Mouse (Mus musculus): ENCODE results near the gene Pigk.

The Pigk gene

DNA sequence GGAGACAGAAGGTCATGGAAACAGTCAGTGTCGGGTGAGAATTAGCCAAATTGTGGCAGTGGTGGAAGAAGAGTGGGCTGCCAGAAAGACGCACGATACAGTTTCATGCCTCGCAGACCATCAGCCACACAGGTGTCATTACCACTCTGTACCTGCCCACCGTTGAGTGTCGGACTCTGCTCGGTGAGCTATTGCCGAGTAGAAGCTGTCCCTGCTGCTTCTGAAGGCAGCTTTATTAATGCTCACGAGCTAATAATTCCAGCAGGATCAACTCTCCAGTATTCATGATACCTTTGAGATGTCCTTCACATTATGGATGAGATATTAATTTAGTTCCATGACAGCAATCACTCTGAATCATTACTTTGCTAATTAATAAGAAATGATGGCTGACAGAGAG lies 118.1 kb downstream of the Pigk start:
- no peak for ATAC-seq (ENCODE audit: insufficient number of reproducible peaks, low FRiP score, low TSS enrichment)

DNA sequence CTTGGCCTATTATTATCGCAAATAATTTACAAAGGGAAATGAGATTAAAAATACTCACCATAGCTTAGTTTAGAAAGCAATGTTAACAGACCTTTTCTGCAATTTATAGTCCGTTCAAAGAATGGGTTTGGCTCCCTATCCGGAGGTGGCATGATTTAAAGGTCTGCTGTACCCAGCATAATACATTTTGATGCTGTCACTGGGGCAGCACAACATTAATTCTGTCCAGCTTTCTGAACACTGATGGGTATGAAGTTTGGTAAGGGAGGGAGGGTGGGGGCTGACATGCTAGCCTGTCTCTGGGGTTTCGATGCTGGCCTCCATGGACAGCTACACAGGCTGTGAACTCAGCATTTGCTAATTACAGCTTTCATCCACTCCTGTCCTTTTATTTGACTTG lies 118.5 kb downstream of the Pigk start:
- no peak for ATAC-seq (ENCODE audit: insufficient number of reproducible peaks, low FRiP score, low TSS enrichment)

DNA sequence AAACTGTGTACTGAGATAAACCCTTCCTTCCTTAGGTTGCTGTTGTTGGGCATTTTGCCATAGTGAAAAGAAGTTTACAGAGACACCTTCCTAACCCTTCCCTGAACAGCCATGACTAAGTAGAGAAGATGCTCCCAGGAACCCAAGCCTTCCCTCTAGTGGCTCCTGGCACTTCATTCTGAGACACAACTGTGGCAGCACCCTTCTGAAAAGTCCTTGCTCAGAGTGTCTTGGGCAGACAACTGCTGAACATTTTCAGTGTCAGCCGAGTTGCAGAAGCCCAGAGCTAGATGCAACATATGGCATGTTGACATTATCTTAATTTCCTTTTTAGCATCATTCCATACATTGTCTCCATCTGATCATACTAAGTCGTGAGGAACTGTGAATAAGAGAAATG lies 123.5 kb downstream of the Pigk start:
- no peak for ATAC-seq (ENCODE audit: insufficient number of reproducible peaks, low FRiP score, low TSS enrichment)

DNA sequence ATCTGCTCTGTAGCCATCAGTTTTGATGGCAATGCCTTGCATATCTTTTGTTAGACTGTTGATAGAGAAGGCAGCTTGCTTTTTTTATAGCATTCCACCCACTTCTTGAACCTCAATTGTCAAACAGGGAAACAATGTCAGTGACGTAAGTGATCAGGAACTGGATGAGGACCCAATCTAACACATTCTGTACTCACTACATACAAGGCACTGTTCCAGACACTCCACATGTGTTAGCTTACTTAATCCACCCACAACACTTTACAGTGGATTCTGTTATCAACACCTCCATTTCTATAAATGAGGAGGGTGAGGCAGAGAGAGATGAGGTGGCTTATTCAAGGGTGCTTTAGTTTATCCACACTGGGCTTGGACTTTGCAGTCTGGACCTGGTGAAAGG lies 124.0 kb downstream of the Pigk start:
- no peak for ATAC-seq (ENCODE audit: insufficient number of reproducible peaks, low FRiP score, low TSS enrichment)

DNA sequence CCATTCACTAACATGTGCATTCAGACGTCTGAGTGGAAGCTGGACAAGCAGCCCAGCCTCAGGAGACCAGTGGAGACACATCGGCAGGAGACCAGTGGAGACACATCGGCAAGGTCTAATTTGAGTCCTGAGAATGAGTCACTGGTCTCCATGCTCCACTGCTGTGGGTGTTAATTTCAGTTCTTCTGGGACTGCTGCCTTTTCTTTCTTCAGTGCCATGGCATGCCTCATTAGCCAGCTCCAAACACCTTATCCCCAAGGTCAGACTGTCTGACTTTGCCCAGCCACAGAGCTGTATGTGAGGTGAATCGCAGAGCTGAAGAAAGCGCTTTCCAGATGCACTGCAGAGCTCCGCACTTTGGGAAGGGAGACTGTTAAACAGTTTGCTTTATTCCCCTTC lies 127.4 kb downstream of the Pigk start:
- no peak for ATAC-seq (ENCODE audit: insufficient number of reproducible peaks, low FRiP score, low TSS enrichment)

DNA sequence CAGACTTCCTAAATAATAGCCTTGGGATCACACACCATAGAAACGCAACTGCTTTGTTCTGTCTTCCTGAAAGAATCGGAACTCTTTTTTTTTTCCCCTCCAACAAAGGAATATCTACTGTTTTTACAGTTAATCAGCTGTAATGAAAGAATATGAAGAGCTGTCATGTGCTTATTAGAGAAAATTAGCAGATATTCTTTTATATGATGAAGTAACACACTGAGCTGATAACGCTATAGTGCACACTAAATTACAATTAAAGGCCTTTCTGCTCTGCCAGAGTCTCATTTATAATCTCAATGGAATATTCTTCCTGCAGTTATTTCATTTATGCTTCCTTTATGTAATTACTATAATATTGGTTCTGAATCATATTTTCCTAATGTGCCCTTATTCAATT lies 128.7 kb downstream of the Pigk start:
- no peak for ATAC-seq (ENCODE audit: insufficient number of reproducible peaks, low FRiP score, low TSS enrichment)

DNA sequence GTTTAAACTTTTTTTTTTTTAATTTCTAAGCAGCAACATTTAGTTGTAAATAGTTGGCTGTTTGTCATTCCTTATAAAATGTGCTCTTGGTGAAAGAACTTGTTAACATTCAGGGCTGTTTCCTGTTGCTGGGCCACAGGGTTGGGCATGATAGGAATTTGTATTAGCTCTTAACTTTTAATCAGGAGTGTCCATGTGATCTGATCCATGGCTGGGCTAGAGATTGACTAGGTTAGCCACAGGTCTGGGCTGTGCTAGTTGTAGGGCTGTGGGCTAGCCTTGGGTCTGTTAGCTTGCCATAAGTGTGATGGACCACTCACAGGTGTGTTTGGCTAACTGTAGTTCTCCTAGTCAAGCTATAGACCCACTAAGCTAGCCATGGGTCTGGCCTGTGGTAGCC lies 130.0 kb downstream of the Pigk start:
- no peak for ATAC-seq (ENCODE audit: insufficient number of reproducible peaks, low FRiP score, low TSS enrichment)

DNA sequence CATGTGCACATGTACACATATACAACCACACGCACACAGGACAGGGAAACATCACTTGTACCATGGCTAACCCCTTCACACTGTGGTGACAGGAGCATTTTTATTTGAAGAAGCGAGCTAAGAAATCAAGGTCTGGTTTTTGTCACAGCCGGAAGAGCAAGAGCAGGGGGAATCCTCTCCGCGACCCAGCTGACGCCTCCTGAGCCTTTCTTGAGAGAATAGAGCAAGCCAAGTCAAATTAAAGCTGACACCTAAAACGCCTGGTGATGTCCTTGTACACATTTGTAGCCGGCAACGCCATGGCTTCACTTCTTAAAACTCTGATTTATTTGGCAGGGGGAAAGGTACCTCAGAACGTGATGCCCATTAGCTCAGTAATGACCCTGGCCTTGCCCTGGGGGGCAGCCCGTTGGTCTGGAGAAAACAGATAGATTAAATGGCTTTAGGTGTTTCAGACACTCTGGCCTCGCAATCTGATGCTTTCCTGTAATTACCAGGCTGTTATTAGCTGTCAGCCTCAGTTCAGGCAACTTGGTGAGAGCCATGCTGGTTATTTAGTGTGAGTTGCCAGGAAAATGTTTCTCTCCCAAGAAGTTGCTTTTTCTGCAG lies 141.2 kb downstream of the Pigk start:
- ATAC-seq (ENCODE audit: insufficient number of reproducible peaks, low FRiP score, low TSS enrichment) = no peak

DNA sequence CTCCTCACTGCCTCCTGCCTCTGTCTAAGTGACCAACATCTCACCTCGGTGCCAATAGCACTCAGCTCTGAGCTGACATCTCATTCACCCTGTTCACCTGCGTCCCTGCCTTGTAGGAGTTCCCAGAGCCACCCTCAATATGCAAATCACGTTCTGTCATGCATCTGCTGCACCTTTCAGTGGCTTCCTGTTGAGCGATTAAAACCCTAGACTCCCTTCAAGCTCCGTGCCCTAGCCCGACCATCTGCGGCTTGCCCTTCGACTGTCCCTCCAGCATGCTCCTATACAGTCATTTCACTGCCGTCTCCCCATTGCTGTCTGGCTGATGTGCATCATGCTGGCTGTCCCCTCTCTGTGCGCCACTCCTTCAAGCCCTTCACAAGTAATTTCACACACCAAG lies 142.2 kb downstream of the Pigk start:
- no peak for ATAC-seq (ENCODE audit: insufficient number of reproducible peaks, low FRiP score, low TSS enrichment)

DNA sequence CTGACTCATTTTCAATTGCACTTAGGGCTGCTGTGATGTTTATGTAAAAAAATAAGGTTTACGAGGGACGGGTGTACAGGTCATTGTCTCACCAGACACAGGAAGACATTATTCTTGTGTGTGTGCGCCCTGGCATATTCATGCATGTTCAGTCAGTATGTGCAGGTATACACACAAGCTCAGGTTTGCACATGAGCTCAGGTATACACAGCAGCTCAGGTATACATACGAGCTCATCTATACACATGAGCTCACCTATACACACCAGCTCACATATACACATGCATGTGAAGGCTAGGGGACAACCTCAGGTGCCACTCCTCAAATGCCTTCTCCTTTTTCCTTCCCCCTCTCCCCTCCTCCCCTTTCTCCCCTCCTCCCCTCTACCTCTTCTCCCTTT lies 147.6 kb downstream of the Pigk start:
- no peak for ATAC-seq (ENCODE audit: insufficient number of reproducible peaks, low FRiP score, low TSS enrichment)

DNA sequence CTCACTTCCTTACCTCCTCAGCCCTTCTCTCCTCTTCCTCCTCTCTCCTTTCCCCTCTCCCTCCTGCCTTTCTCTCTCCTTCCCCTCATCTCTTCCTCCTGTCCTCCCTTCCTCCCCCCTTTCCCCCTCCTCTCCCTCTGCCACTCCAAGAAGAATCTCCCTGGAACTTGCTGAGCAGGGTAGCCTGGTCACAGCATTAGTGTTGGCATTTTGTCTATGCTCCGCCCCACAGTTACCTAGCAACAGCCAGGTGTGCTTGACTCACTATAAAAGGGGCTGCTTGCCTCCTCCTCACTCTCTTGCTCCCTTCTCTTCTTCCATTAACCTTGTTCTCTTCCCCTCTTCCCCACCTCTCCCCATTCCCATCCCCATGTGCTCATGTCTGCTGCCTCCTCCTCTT lies 148.1 kb downstream of the Pigk start:
- no peak for ATAC-seq (ENCODE audit: insufficient number of reproducible peaks, low FRiP score, low TSS enrichment)

DNA sequence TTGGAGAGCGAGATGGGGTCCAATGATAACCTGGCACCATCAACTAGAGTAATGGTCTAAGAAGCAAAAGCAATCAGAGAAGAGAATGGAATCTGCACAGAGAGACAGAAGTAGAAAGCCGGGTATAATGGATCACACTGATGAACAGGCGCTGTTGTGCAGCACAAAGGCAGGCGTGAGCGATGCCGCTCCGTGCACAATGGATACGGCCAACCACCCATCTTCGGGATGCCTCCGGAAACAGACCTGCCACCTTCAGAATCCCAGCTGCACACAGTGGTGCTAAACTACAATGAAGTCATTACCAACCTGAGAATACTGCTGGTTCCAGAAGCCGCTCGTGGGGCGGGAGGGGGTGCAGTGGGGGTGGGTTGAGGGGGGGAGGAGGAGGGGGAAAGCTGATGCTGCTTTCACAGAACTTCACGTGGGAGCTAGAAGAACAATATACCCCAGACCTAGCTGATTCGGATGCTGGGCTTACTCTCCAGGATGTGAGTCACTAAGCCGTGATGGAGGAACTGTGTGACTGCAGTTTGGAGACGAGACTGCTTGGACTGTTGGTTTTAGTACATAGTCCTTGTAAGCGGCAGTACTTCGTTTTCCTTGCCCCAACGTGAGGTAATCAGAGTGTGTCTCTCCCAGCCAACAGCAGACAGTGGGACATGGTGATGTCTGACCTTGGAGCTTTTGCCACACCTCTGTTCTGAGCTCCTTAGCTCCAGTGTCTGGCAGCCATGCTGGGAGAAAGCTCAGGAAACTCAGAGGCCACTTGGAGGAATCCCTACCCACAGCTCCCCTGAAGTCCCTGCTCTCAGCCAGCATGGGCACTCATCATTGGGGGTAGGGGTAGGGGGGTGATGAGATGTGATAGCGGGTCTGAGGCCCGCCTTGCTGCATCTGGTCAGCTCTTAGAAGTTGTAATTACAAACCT lies 152.4 kb downstream of the Pigk start:
- ATAC-seq (ENCODE audit: insufficient number of reproducible peaks, low FRiP score, low TSS enrichment) = no peak

DNA sequence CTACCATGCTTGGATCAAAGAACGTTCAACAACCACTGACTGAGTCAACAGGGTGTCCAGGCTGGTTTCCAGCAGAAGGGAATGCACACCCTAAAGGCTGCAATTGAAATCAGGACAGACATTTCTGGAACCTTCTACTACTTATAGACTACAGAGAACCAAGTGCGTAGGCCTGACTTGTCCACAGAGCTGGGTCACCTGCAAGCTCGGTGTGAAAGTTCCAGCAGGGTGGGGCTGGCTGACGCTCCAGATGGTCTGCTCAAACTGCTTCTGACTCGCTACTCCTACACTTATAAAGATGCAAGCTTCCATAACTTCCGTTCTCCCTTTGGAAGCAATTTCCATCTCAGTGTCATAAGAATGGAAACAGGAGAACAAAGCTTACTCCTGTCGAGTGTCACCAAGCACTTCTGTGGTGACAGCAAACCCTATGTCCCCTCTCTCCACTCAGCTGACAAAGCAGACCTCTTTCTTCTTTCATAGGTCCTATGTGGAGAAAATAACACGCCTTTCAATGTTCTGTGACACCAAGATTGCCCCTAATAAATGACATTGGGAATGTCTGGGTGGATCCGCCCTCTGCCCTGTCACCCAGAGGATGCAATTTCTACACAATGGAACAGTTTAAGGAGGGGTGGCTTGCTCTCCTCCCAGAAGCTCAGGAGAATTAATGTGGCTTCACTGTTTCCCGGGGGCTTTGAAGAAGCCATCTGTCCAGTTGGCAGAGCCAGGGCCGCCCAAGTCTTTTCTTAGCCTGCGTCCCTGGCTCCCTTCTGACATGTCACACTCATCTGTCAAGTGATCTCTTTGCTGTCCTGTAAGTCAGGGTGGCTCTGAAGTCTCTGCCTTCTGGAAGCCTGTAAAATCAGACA lies 154.0 kb downstream of the Pigk start:
- no peak for ATAC-seq (ENCODE audit: insufficient number of reproducible peaks, low FRiP score, low TSS enrichment)

DNA sequence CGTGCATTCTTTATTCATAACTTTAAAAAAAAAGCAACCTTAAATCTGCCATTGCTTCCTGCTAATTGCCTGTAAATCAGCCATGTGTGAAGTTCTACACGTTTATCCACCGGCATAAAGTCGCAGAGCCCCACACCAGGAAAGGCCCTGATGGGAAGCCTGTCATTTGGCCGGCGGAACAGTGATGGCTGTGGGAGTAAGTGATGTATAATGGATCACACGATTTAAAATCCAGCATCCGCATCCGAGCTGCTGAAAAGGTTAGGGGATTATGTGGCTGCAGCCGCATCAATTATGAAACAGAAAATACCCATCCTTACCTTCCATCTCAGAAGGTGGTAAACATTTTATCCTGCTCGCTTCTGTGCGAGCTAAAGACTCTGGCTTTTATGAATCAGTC lies 158.2 kb downstream of the Pigk start:
- ATAC-seq (ENCODE audit: insufficient number of reproducible peaks, low FRiP score, low TSS enrichment) = no peak

DNA sequence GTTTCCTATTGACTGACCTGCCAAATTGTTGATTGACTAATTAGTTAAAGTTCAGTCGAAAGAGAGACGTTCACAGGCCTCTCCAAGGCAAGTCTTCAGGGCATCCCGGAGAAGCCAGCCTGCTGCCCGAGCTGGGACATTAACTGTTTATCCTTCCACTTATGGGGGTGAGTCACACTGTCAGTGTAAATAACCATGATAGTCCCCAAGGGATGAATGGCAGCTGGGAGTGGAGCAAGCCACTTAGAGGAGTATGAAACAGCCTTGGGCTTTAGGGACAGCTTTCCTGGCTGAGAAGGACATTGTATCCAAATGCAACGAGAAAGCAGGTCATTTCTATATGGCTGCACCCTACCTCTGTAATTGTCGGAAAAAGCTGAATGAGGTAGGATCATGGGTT lies 158.7 kb downstream of the Pigk start:
- ATAC-seq (ENCODE audit: insufficient number of reproducible peaks, low FRiP score, low TSS enrichment) = no peak

DNA sequence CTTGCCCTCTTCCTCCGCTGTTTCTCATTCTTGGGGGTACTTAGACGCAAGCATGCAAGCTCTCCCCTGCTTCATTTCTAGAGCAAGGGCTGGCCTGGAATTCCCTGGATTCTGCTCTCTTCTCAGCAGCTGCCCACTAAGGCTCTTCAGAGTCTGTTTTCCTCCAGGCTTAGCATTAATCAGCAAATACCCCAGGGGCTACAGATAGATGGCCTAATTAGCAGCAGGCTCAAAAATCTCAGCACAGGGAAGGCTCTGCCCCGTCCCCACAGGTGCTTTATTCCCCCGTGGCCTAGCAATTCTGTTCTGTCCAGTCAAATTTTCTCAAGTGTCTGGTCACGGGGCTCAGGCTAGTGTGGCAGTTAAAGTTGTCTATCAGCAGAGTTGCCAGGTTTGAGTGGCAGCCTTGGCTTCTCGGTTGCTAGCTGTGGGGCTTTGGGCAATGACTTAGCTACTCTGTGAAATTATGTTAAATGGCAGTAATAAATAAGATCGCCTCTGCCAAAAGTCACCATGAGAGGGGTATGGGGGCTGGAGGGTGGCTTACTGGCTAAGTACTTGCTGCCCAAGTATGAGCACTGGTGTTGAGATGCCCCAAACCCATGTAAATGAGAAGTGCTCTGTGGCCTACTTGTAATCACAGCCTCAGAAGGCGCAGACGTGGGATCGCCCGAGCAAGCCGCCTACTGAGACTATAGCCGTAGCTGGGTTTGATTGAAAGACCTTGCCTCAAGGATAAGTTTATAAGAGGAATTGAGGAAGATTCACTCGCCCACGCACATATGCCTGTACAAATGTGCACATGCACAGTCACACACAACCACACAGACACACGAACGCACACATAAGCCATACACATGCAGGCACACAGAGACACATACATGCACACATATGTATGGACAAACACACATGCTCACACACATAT lies 160.8 kb downstream of the Pigk start:
- ATAC-seq (ENCODE audit: insufficient number of reproducible peaks, low FRiP score, low TSS enrichment) = no peak

DNA sequence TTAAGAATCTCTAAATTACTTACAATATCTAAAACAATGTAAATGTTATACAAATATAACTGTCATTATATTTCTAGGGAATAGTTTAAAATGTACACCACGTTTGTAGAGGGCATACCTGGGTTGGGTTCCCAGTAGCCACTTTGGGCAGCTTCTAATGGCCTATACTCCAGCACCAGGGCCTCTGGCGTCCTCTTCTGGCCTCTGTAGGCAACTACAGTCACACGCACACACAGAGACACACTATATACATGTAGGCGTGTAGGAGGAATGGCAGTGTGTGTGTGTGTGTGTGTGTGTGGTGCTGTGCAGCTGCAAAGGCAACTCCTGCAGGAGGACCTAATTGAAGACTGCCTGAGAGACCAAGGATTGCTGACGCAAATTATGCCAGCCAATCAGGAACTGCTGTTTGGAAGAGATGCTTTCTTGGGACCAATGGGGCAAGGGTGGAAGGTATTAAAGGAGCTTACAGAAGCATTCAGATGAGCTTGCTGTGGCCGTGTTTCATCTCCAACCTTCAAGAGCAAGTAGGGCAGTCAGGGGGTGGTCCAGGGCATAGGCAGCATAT lies 161.9 kb downstream of the Pigk start:
- ATAC-seq (ENCODE audit: insufficient number of reproducible peaks, low FRiP score, low TSS enrichment) = no peak

DNA sequence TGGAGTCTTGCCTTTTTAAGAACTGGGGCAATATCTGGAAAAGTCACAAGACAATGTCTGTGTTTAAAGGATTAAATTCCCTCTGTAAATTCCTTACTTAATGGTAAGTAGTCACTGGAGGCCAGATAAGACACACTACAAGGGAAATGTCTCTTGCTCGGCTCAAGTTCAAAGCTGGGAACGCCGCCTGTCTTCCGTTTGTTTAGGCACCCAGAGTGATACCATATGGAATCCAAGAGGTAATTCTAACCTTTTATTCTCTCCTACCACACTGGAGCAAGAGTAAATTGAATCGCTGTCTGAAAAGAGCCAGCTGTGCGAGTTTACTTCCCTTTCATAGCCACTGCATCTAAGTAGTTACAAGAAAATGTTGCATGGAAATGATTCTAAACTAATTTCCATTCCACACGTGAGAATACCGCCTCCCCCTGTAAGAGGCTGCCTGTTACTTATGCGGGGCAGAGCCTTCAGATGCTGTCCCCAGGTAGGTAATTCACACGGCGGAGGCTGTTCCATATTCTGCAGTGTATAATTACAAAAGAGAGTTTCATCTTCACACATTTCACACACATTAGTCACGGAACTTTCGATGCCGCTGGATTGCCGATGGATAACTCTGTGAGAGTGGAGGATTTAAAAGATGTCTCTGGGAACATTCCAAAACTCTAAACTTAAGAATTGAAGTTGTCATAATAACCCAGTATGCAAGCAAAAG lies 166.4 kb downstream of the Pigk start:
- no peak for ATAC-seq (ENCODE audit: insufficient number of reproducible peaks, low FRiP score, low TSS enrichment)

DNA sequence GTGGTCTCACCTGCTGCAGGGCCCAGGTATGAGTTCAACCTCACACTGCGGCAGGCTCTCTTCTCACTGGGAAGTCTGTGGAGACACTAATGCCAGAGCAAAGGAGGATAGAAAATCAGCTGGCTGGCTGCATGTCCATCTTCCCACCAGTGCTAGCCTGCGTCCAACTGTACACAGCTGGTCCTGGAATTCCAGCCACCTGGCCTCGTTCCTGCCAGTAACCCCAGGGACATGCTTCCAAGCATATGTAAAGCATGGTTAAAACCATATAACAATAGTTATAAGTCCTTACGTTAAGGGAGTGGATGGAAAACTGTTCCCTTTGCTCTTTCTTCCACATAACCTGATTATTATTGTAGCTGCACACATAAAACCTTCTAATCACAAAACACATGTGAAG lies 167.8 kb downstream of the Pigk start:
- ATAC-seq (ENCODE audit: insufficient number of reproducible peaks, low FRiP score, low TSS enrichment) = no peak

Measured in cerebellum, adult (tissue).